In the genomic region with DNA sequence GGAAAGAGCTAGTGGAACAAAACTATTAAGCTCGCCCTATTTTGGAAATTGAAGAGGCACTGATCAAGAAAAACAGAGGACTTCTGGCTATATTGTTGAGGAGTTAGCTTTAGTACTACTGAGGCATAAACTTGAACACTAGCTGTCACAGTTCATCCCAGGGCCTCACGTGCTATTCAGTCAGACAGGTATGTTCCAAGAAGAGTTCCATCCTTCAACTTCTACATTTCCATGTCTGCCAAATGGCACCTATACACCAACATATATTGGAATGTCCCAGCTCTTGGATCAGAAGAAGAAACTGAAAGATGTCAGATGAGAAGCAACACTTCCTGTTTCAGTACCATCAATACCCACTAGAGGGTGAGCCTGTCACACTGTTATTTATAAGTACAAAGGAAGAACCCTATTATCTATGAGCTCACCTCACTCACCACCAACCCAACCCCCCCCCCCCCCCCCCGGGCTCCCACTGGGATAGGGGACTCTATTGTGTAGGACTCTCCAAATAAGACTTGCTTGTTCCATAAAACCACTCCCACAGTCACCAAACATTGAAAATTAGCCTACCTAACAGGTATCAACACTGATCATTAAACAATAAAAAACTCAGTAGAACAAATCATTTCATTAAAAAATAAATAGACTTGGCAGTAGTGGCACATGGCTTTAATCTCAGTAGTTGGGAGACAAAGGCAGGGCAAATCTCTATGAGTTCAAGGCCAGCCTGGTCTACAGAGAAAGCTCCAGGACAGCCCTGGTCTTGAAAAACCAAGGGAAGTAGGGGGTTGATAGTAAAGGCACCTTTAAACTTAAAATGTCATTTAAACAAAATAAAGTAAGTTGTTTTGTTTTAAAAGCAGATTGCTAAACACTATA, we compare ENCODE assay signal across 8 mouse cellular contexts. TPM values are rescaled to one million over a fixed set of nuclear protein-coding genes. Genes with fewer than 3 reads are reported as not detected.
A peak's percentile ranks its signal among the peaks of the same experiment; 100 is the strongest.
DNase-seq lines count a peak whose midpoint lies in the region; ATAC-seq and TF ChIP-seq lines count a peak whose summit lies in the region.
"Had no signal": no experiment of that assay in that cellular context is flagged by ENCODE, and none has a peak within 500 bp of the region (broad histone marks: within the 10 kb centered on the region; RNA-seq: fewer than 3 reads in every experiment).

No protein-coding gene starts in this region.

- TF ChIP-seq CTCF in cerebellum, adult 2 months (IDR thresholded peaks at IDR 0.05; ENCODE audit: borderline replicate concordance, insufficient read depth, low read depth, low read length), result peak; percentile 48; the same call in 1 of the 2 replicates

- H3K36me3 ChIP-seq in heart, embryonic 10.5 days, result peaks cover 85% of the 10 kb centered on the region
- H3K36me3 ChIP-seq in midbrain, embryonic 14.5 days (ENCODE audit: control insufficient read depth, insufficient read depth, low read length), result peaks cover 84% of the 10 kb centered on the region

- no peaks in the 10 kb centered on the region for H3K9me3 ChIP-seq in heart, embryonic 10.5 days
- H3K9me3 ChIP-seq in midbrain, embryonic 14.5 days (ENCODE audit: control insufficient read depth, low read length), result no peaks in the 10 kb centered on the region

- TF ChIP-seq POLR2A in cerebellum, adult 2 months (IDR thresholded peaks at IDR 0.05; ENCODE audit: borderline replicate concordance, insufficient read depth, low read length), result no peak

- H3K4me1 ChIP-seq in cerebellum, adult 2 months (ENCODE audit: control insufficient read depth, insufficient read depth, low read length), result no peaks in the 10 kb centered on the region
- peaks cover 23% of the 10 kb centered on the region for H3K4me1 ChIP-seq in heart, embryonic 10.5 days
- H3K4me1 ChIP-seq in midbrain, embryonic 14.5 days (ENCODE audit: control insufficient read depth, insufficient read depth, low read length), result no peaks in the 10 kb centered on the region

- H3K4me2 ChIP-seq in midbrain, embryonic 14.5 days (ENCODE audit: low read length), result no peak overlapping the region

- peak; percentile 83 for DNase-seq in A20 (ENCODE audit: low read depth, low spot score)
- DNase-seq in CD4-positive, CD25-positive, alpha-beta regulatory T cell, adult 2 months (ENCODE audit: low read depth, low spot score), result peak; percentile 84
- peak in 1 of 2 experiments; percentile 59 for DNase-seq in cerebellum, adult 2 months
- DNase-seq in heart, embryonic 10.5 days (ENCODE audit: low spot score), result peak; percentile 74
- peak; percentile 60 to 69 for DNase-seq in kidney, postnatal 36 days
- DNase-seq in midbrain, embryonic 14.5 days, result peak; percentile 81
- DNase-seq in yolk sac, embryonic 10.5 days (ENCODE audit: low spot score), result peak; percentile 22

- no peak overlapping the region for H3K4me3 ChIP-seq in cerebellum, adult 2 months (replicated peaks; ENCODE audit: insufficient read depth, low read depth, low read length)
- H3K4me3 ChIP-seq in heart, embryonic 10.5 days, result no peak overlapping the region
- H3K4me3 ChIP-seq in midbrain, embryonic 14.5 days (replicated peaks; ENCODE audit: low read depth, low read length), result no peak overlapping the region

- H3K27ac ChIP-seq in cerebellum, adult 2 months (ENCODE audit: insufficient read depth, low read length), result no peak overlapping the region
- no peak overlapping the region for H3K27ac ChIP-seq in heart, embryonic 10.5 days
- no peak overlapping the region for H3K27ac ChIP-seq in midbrain, embryonic 14.5 days (replicated peaks; ENCODE audit: low read depth, low read length)

- WGBS in cerebellum, adult 2 months, result 58% methylated on average over 3 of the region's 3 CpGs
- WGBS in heart, embryonic 10.5 days, result 65% methylated on average over 3 of the region's 3 CpGs
- WGBS in midbrain, embryonic 14.5 days, result 74% methylated on average over 3 of the region's 3 CpGs

- ATAC-seq in midbrain, embryonic 14.5 days (ENCODE audit: low FRiP score, low TSS enrichment), result peak; percentile 83

- H3K9ac ChIP-seq in midbrain, embryonic 14.5 days (replicated peaks; ENCODE audit: low read length), result no peak overlapping the region

- H3K27me3 ChIP-seq in cerebellum, adult 2 months (ENCODE audit: control insufficient read depth, insufficient read depth, low read length), result no peaks in the 10 kb centered on the region
- H3K27me3 ChIP-seq in heart, embryonic 10.5 days (ENCODE audit: insufficient read depth, poor library complexity, severe bottlenecking), result no peaks in the 10 kb centered on the region
- no peaks in the 10 kb centered on the region for H3K27me3 ChIP-seq in midbrain, embryonic 14.5 days (ENCODE audit: control insufficient read depth, insufficient read depth, low read length)

RNA-seq across cellular contexts. Expression of gene Ctnnd1, which starts 32.7 kb away (rescaled TPM):
- 34.4 and 35.9 TPM in 2 replicates for polyA plus RNA-seq in cerebellum, adult 2 months (2012; rRNA removed)
- 65.2 and 91.5 TPM in 2 replicates for polyA plus RNA-seq in heart, embryonic 10.5 days (2016; fragmentation: Nextera tagmentation; extraction: Ambion mirVana)
- 21.9 and 33.8 TPM in 2 replicates for polyA plus RNA-seq in midbrain, embryonic 14.5 days (2014; fragmentation: Nextera tagmentation; extraction: Ambion mirVana)

RNA-seq across cellular contexts. Expression of gene Btbd18, which starts 41.0 kb away (rescaled TPM):
- polyA plus RNA-seq in cerebellum, adult 2 months (2012; rRNA removed), result not detected in 2 replicates
- 0.21 and 0.29 TPM in 2 replicates for polyA plus RNA-seq in heart, embryonic 10.5 days (2016; fragmentation: Nextera tagmentation; extraction: Ambion mirVana)
- polyA plus RNA-seq in midbrain, embryonic 14.5 days (2014; fragmentation: Nextera tagmentation; extraction: Ambion mirVana), result 0.37 and 0.53 TPM in 2 replicates
- polyA plus RNA-seq: gonadal fat pad, adult 2 months had no signal

RNA-seq across cellular contexts. Expression of gene Selenoh, which starts 52.7 kb away (rescaled TPM):
- polyA plus RNA-seq in cerebellum, adult 2 months (2012; rRNA removed), result 67.4 TPM in 2 replicates
- 347 and 370 TPM in 2 replicates for polyA plus RNA-seq in heart, embryonic 10.5 days (2016; fragmentation: Nextera tagmentation; extraction: Ambion mirVana)
- polyA plus RNA-seq in midbrain, embryonic 14.5 days (2014; fragmentation: Nextera tagmentation; extraction: Ambion mirVana), result 220 and 232 TPM in 2 replicates

RNA-seq across cellular contexts. Expression of gene Gm28635, which starts 60.0 kb away (rescaled TPM):
- 0.13 TPM in 1 of 2 replicates, not detected in the other for polyA plus RNA-seq in cerebellum, adult 2 months (2012; rRNA removed)
- not detected in 2 replicates for polyA plus RNA-seq in heart, embryonic 10.5 days (2016; fragmentation: Nextera tagmentation; extraction: Ambion mirVana)
- polyA plus RNA-seq in midbrain, embryonic 14.5 days (2014; fragmentation: Nextera tagmentation; extraction: Ambion mirVana), result not detected in 2 replicates
- polyA plus RNA-seq: gonadal fat pad, adult 2 months had no signal
